Mouse (Mus musculus) embryonic facial prominence, embryonic 14.5 days (tissue): ENCODE measurements at regions not wholly inside any gene's neighbourhood (a gene's known extent, or its start where the extent isn't known, plus 50 kb on each side); places are given as distances from the start of the nearest gene placed in this dataset.
A peak's percentile ranks its signal among the peaks of the same experiment; 100 is the strongest.

Source experiments
- ATAC-seq: fragments of 200-750 bp; cut with Nextera tagmentation; 2 replicates; pipeline ENCODE4 v1.8.0; 2017; ENCODE audit warnings: low read depth, moderate number of reproducible peaks, moderate TSS enrichment
- DNase-seq: peaks from one replicate; pipeline ENCODE4 v3.0.0-alpha.2; 2015; ENCODE audit warnings: low spot score
- H3K27ac ChIP-seq: fragments of 300-500 bp; sonication (generic); replicated peaks from 2 replicates; pipeline ENCODE4 v1.5.1; 2014; ENCODE audit warnings: low read depth, mild to moderate bottlenecking, low read length, moderate library complexity
- H3K27me3 ChIP-seq: fragments of 300-500 bp; sonication (generic); replicated peaks from 2 replicates; pipeline ENCODE4 v1.6.1; 2014; ENCODE audit warnings: low read length; ENCODE audit not compliant: control insufficient read depth, insufficient read depth
- H3K36me3 ChIP-seq: fragments of 300-500 bp; sonication (generic); 2 replicates; pipeline ENCODE4 v1.6.1; 2014; ENCODE audit warnings: low read length, mixed read lengths; ENCODE audit not compliant: control insufficient read depth, insufficient read depth
- H3K4me1 ChIP-seq: fragments of 300-500 bp; sonication (generic); 2 replicates; pipeline ENCODE4 v1.6.1; 2014; ENCODE audit warnings: antibody characterized with exemption, low read length; ENCODE audit not compliant: control insufficient read depth, insufficient read depth
- H3K4me2 ChIP-seq: fragments of 300-500 bp; sonication (generic); 2 replicates; pipeline ENCODE4 v1.6.1; 2014; ENCODE audit warnings: low read depth, mild to moderate bottlenecking, low read length, moderate library complexity, mixed read lengths
- H3K4me3 ChIP-seq: fragments of 300-500 bp; sonication (generic); 2 replicates; pipeline ENCODE4 v1.5.1; 2014; ENCODE audit warnings: low read depth, mild to moderate bottlenecking, low read length
- H3K9ac ChIP-seq: fragments of 300-500 bp; sonication (generic); 2 replicates; pipeline ENCODE4 v1.6.1; 2014; ENCODE audit warnings: low read depth, mild to moderate bottlenecking, low read length, moderate library complexity, mixed read lengths
- H3K9me3 ChIP-seq: fragments of 300-500 bp; sonication (generic); 2 replicates; pipeline ENCODE4 v1.6.1; 2016; ENCODE audit warnings: low read length; ENCODE audit not compliant: control insufficient read depth
- WGBS: fragments of 180-500 bp; shearing (Covaris S2); extraction: QIAGEN DNeasy Blood & Tissue Kit; methylation state at CpG from one replicate; pipeline ENCODE4 v1.1.7; 2014; 5-methylcytosine and 5-hydroxymethylcytosine counted together

- no peak overlapping the region for H3K9ac ChIP-seq
- no peak overlapping the region; the same call in 1 of the 2 replicates for H3K4me2 ChIP-seq
- 17% methylated on average over 4 of the region's 4 CpGs for WGBS
- ATAC-seq = no peak
- peak; percentile 69 for DNase-seq
- H3K4me3 ChIP-seq = no peak overlapping the region
- H3K4me1 ChIP-seq = peaks cover 23% of the 10 kb centered on the region
- no peaks in the 10 kb centered on the region for H3K36me3 ChIP-seq
- H3K9me3 ChIP-seq = no peaks in the 10 kb centered on the region
- H3K27ac ChIP-seq = no peak overlapping the region
- no peaks in the 10 kb centered on the region for H3K27me3 ChIP-seq
Observed at GRCm38 (mm10) chr2:106576746-106577323, 116.2 kb upstream of the Mpped2 start.

GRCm38 (mm10) chr2:106578062-106578461 is 115.0 kb upstream of the Mpped2 start:
- Histone ChIP-seq H3K27ac (no peak overlapping the region), H3K9ac (no peak overlapping the region), H3K27me3 (no peaks in the 10 kb centered on the region), H3K36me3 (no peaks in the 10 kb centered on the region), H3K4me3 (no peak overlapping the region), H3K9me3 (no peaks in the 10 kb centered on the region), H3K4me1 (peaks cover 23% of the 10 kb centered on the region), H3K4me2 (no peak overlapping the region)
- DNase-seq = no peak
- WGBS = 84% methylated on average over 1 of the region's 1 CpGs
- ATAC-seq = no peak

- WGBS = 15% methylated on average over 5 of the region's 5 CpGs
- no peak overlapping the region for H3K4me3 ChIP-seq
- H3K4me1 ChIP-seq = peaks cover 23% of the 10 kb centered on the region
- H3K9me3 ChIP-seq = no peaks in the 10 kb centered on the region
- ATAC-seq = 0 out of 2 replicates have a peak, but pooled peaks have one; percentile 55
- H3K27me3 ChIP-seq = no peaks in the 10 kb centered on the region
- no peak overlapping the region for H3K9ac ChIP-seq
- peak; percentile 83 for DNase-seq
- no peak overlapping the region for H3K4me2 ChIP-seq
- H3K36me3 ChIP-seq = no peaks in the 10 kb centered on the region
- H3K27ac ChIP-seq = no peak overlapping the region
Observed at GRCm38 (mm10) chr2:106580663-106581062, 112.4 kb upstream of the Mpped2 start.

- Histone ChIP-seq H3K9me3 (no peaks in the 10 kb centered on the region), H3K27ac (no peak overlapping the region), H3K4me1 (no peaks in the 10 kb centered on the region), H3K36me3 (no peaks in the 10 kb centered on the region), H3K27me3 (no peaks in the 10 kb centered on the region), H3K4me3 (no peak overlapping the region), H3K9ac (no peak overlapping the region), H3K4me2 (no peak overlapping the region)
- no peak for DNase-seq
- 77% methylated on average over 3 of the region's 3 CpGs for WGBS
- ATAC-seq = no peak
Observed at GRCm38 (mm10) chr2:106621251-106621650, 71.8 kb upstream of the Mpped2 start.

GRCm38 (mm10) chr2:106622326-106622725 is 70.7 kb upstream of the Mpped2 start:
- DNase-seq = peak; percentile 74
- Histone ChIP-seq H3K4me3 (no peak overlapping the region), H3K4me2 (no peak overlapping the region), H3K27ac (no peak overlapping the region), H3K36me3 (no peaks in the 10 kb centered on the region), H3K9ac (no peak overlapping the region), H3K4me1 (no peaks in the 10 kb centered on the region), H3K27me3 (no peaks in the 10 kb centered on the region), H3K9me3 (no peaks in the 10 kb centered on the region)
- WGBS = 64% methylated on average over 5 of the region's 5 CpGs
- ATAC-seq = no peak

GRCm38 (mm10) chr2:106623680-106624079 is 69.4 kb upstream of the Mpped2 start:
- H3K36me3 ChIP-seq = no peaks in the 10 kb centered on the region
- DNase-seq (no peak), ATAC-seq (no peak)
- H3K9me3 ChIP-seq = no peaks in the 10 kb centered on the region
- no peaks in the 10 kb centered on the region for H3K27me3 ChIP-seq
- H3K4me2 ChIP-seq = no peak overlapping the region
- no peak overlapping the region for H3K4me3 ChIP-seq
- 85% methylated on average over 2 of the region's 2 CpGs for WGBS
- no peak overlapping the region for H3K9ac ChIP-seq
- H3K27ac ChIP-seq = no peak overlapping the region
- H3K4me1 ChIP-seq = no peaks in the 10 kb centered on the region

- 82% methylated on average over 8 of the region's 8 CpGs for WGBS
- no peaks in the 10 kb centered on the region for H3K9me3 ChIP-seq
Observed at GRCm38 (mm10) chr2:106631986-106632385, 61.1 kb upstream of the Mpped2 start.

More at GRCm38 (mm10) chr2:106631986-106632385, 61.1 kb upstream of the Mpped2 start:
- H3K4me1 ChIP-seq = no peaks in the 10 kb centered on the region
- H3K4me2 ChIP-seq = no peak overlapping the region
- no peaks in the 10 kb centered on the region for H3K27me3 ChIP-seq
- no peak overlapping the region for H3K9ac ChIP-seq
- DNase-seq (no peak), ATAC-seq (no peak)
- no peak overlapping the region for H3K4me3 ChIP-seq
- H3K27ac ChIP-seq = no peak overlapping the region
- H3K36me3 ChIP-seq = no peaks in the 10 kb centered on the region
